Mouse (Mus musculus) midbrain, postnatal 0 days (tissue): ENCODE data around the gene Cadm2. TPM values are rescaled to one million over a fixed set of nuclear protein-coding genes. Genes with fewer than 3 reads are reported as not detected.

Experiments
- ATAC-seq: fragments of 200-750 bp; cut with Nextera tagmentation; 2 replicates; pipeline ENCODE4 v1.8.0; 2017; ENCODE audit warnings: moderate number of reproducible peaks, mild to moderate bottlenecking, moderate TSS enrichment, moderate library complexity; ENCODE audit not compliant: low FRiP score
- DNase-seq: peaks from one replicate; pipeline ENCODE4 v3.0.0-alpha.2; 2015; ENCODE audit warnings: low spot score
- H3K27ac ChIP-seq: fragments of 300-500 bp; sonication (generic); 2 replicates; pipeline ENCODE4 v1.5.1; 2014; ENCODE audit warnings: low read depth, mild to moderate bottlenecking, low read length, mixed read lengths
- H3K27me3 ChIP-seq: fragments of 300-500 bp; sonication (generic); 2 replicates; pipeline ENCODE4 v1.6.1; 2014; ENCODE audit warnings: low read length, control low read depth, mixed read lengths; ENCODE audit not compliant: insufficient read depth
- H3K36me3 ChIP-seq: fragments of 300-500 bp; sonication (generic); 2 replicates; pipeline ENCODE4 v1.6.1; 2014; ENCODE audit warnings: low read length, control low read depth, mixed read lengths; ENCODE audit not compliant: insufficient read depth
- H3K4me1 ChIP-seq: fragments of 300-500 bp; sonication (generic); 2 replicates; pipeline ENCODE4 v1.6.1; 2014; ENCODE audit warnings: mild to moderate bottlenecking, control low read depth, antibody characterized with exemption, low read length, mixed read lengths; ENCODE audit not compliant: insufficient read depth
- H3K4me2 ChIP-seq: fragments of 300-500 bp; sonication (generic); 2 replicates; pipeline ENCODE4 v1.6.1; 2014; ENCODE audit warnings: low read depth, mild to moderate bottlenecking, low read length, mixed read lengths; ENCODE audit not compliant: poor library complexity, severe bottlenecking
- H3K4me3 ChIP-seq: fragments of 300-500 bp; sonication (generic); 2 replicates; pipeline ENCODE4 v1.5.1; 2014; ENCODE audit warnings: low read depth, mild to moderate bottlenecking, low read length, moderate library complexity
- H3K9ac ChIP-seq: fragments of 300-500 bp; sonication (generic); replicated peaks from 2 replicates; pipeline ENCODE4 v1.6.1; 2014; ENCODE audit warnings: mild to moderate bottlenecking, low read length, moderate library complexity, mixed read lengths; ENCODE audit not compliant: poor library complexity, severe bottlenecking
- H3K9me3 ChIP-seq: fragments of 300-500 bp; sonication (generic); 2 replicates; pipeline ENCODE4 v1.6.1; 2016; ENCODE audit warnings: low read length, control low read depth
- CTCF ChIP-seq: IDR thresholded peaks from 2 replicates; pipeline ENCODE4 v1.5.1; 2016; ENCODE audit warnings: antibody characterized with exemption, mild to moderate bottlenecking
- WGBS: fragments of 180-500 bp; shearing (Covaris S2); extraction: QIAGEN DNeasy Blood & Tissue Kit; methylation state at CpG from one replicate; pipeline ENCODE4 v1.1.7; 2014; 5-methylcytosine and 5-hydroxymethylcytosine counted together
- polyA plus RNA-seq: library from polyadenylated mRNA; unstranded; fragments of >200 nt; fragmentation: Nextera tagmentation; extraction: Ambion mirVana; gene quantifications from 2 replicates; pipeline ENCODE4 v1.2.1, GENCODE M21; 2015
- total RNA-seq: library from RNA; depleted of rRNA; stranded (reverse); fragments of >200 nt; gene quantifications from 2 replicates; pipeline ENCODE4 v1.2.3, GENCODE M21; 2014

The Cadm2 gene
- total and polyA plus RNA-seq, 2 experiments from 2014 or later, result 82.8 to 92.0 TPM

DNA sequence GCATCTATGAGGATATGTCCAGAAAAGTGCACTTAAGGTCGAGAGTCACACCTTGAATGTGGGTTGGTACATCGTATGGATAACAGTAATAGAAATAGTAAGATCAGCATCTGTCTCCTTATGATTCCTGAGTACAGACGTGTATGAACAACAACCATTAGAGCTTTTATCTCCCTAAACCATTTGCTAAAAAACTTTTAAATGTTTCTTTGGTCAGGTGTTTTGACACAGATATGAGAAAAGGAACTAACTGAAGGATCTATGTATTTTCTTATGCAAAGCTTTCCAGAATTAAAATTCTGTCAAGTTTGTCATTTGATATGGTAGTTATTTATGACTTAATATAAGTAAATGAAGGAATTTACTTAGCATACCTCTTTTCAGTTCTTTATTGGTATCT, 617.5 kb downstream of the Cadm2 start:
- no peak for TF ChIP-seq CTCF
- ATAC-seq, result no peak

DNA sequence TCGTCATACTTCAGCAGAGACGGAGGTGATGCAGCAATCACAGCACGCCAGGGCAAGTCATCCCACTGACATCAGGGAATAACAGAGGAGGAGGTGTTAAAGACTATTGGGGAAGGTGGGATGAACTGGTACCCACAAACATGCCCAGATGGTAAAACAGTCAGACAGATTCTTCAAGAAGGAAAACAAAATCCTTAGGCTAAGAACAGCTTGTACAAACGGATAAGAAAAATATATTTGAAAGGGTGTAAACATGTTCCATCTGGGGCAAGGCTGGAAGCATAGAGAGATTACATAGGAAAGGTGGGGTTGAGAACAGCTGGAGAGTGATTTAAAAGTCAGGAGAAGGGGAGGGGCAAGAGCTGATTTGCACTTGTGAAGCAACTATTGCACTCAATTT, 619.0 kb downstream of the Cadm2 start:
- H3K27me3 ChIP-seq, result no peaks in the 10 kb centered on the region
- H3K4me2 ChIP-seq, result no peak overlapping the region
- H3K27ac ChIP-seq, result no peak overlapping the region
- no peak overlapping the region for H3K9ac ChIP-seq
- no peak overlapping the region for H3K4me3 ChIP-seq
- no peaks in the 10 kb centered on the region for H3K4me1 ChIP-seq
- WGBS, result 76% methylated on average over 4 of the region's 4 CpGs
- no peak for ATAC-seq
- H3K36me3 ChIP-seq, result no peaks in the 10 kb centered on the region
- no peak for DNase-seq
- no peaks in the 10 kb centered on the region for H3K9me3 ChIP-seq
- TF ChIP-seq CTCF, result no peak

More for the DNA sequence above, 617.5 kb downstream of the Cadm2 start:
- H3K4me1 ChIP-seq, result no peaks in the 10 kb centered on the region
- WGBS, result 86% methylated on average over 3 of the region's 3 CpGs
- no peaks in the 10 kb centered on the region for H3K9me3 ChIP-seq
- no peak for DNase-seq
- no peak overlapping the region for H3K4me2 ChIP-seq
- H3K9ac ChIP-seq, result no peak overlapping the region
- H3K36me3 ChIP-seq, result no peaks in the 10 kb centered on the region
- no peak overlapping the region for H3K27ac ChIP-seq
- H3K4me3 ChIP-seq, result no peak overlapping the region
- no peaks in the 10 kb centered on the region for H3K27me3 ChIP-seq

DNA sequence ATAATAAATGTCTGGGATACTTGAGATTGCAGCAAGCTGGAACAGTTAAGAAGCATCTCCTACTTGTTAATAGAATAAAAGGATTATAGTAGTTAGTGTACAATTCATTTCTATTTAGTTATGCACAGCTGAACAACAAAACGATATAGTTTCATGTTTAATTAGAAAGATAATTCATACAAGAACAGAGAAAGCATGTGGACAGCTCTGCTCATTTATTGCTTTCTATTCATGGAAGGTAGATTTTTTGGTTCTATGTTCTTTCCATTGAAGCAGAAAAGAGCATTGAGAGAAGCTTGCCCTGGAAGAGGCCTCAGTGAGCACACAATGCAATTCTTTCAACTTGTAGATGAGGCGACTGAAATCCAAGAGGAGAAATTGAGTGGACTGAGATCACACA, 623.2 kb downstream of the Cadm2 start:
- no peak for TF ChIP-seq CTCF
- 62% methylated on average over 2 of the region's 2 CpGs for WGBS
- H3K4me1 ChIP-seq, result no peaks in the 10 kb centered on the region
- H3K9me3 ChIP-seq, result no peaks in the 10 kb centered on the region
- no peaks in the 10 kb centered on the region for H3K36me3 ChIP-seq
- H3K4me3 ChIP-seq, result no peak overlapping the region
- H3K9ac ChIP-seq, result no peak overlapping the region
- H3K27ac ChIP-seq, result no peak overlapping the region
- no peak overlapping the region for H3K4me2 ChIP-seq
- no peak for DNase-seq
- H3K27me3 ChIP-seq, result no peaks in the 10 kb centered on the region
- no peak for ATAC-seq

DNA sequence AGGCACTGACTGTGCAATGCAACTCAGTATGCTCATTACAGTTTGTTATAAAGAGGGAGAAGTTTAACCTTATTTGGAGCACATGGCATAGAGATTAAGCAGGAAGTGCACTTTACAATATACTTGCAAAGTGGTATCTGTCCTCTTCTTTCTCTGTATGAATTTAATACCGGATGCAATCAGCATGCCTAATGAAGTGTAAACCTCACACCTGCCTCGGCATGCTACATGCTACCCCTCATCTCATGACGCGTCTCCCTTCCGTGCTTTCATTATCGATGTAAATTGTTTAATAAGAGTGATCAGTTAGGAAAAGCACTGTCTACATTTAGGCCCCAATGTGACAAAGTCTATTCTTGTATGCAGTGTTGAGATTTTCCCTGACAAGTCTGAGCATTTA, 633.0 kb downstream of the Cadm2 start:
- no peaks in the 10 kb centered on the region for H3K36me3 ChIP-seq
- H3K27ac ChIP-seq, result no peak overlapping the region
- no peak for TF ChIP-seq CTCF
- no peak overlapping the region for H3K4me3 ChIP-seq
- H3K9me3 ChIP-seq, result no peaks in the 10 kb centered on the region
- no peak for DNase-seq
- no peak for ATAC-seq
- H3K4me2 ChIP-seq, result no peak overlapping the region
- no peak overlapping the region for H3K9ac ChIP-seq
- H3K4me1 ChIP-seq, result no peaks in the 10 kb centered on the region
- WGBS, result 86% methylated on average over 6 of the region's 6 CpGs
- H3K27me3 ChIP-seq, result no peaks in the 10 kb centered on the region

DNA sequence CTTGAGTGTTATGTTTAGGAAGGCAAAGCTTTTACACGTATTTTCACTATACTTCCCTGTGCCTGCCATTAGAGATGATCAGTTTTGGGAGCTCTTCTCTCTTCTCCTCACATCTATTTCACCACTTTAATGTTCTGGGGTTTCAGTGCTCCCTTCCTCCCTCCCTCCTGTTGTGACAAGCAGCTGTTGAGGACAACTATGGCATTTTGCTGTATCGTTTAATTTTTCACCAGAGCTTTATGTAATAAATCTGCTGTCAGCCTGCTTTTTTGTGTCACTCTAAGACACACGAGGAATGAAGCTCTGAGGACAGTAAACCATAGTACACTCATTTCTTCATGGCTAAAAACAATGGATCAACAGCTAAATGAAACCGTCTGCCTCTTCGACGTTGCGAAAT, 633.8 kb downstream of the Cadm2 start:
- WGBS, result 64% methylated on average over 7 of the region's 7 CpGs
- Histone ChIP-seq H3K4me3 (no peak overlapping the region), H3K4me1 (no peaks in the 10 kb centered on the region), H3K27me3 (no peaks in the 10 kb centered on the region), H3K9ac (no peak overlapping the region), H3K9me3 (no peaks in the 10 kb centered on the region), H3K27ac (no peak overlapping the region), H3K4me2 (no peak overlapping the region), H3K36me3 (no peaks in the 10 kb centered on the region)
- no peak for DNase-seq
- ATAC-seq, result no peak
- TF ChIP-seq CTCF, result no peak

DNA sequence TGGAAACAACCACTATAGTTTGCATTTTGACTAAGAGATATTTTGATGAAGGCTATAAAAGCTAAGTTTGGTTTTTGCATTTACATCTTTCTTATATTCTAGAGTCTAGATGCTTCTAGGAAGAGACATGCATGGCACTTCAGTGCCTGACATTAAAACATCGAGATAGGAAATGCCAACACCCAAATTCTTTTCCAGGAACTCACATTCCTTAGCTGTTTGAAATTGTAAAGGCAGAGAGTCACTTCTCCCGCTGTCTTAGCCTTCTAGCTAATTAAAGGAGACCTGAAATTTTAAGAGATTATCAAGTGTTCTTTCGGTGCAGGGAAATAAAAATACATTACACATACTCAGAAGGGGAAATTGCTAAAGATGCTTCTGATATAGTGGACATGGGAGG, 649.8 kb downstream of the Cadm2 start:
- Histone ChIP-seq H3K4me3 (no peak overlapping the region), H3K9ac (no peak overlapping the region), H3K27me3 (no peaks in the 10 kb centered on the region), H3K9me3 (no peaks in the 10 kb centered on the region), H3K4me1 (no peaks in the 10 kb centered on the region), H3K4me2 (no peak overlapping the region), H3K36me3 (no peaks in the 10 kb centered on the region), H3K27ac (no peak overlapping the region)
- DNase-seq (no peak), ATAC-seq (no peak)
- no peak for TF ChIP-seq CTCF
- whole genome bisulfite sequencing, result 75% methylated on average over 3 of the region's 3 CpGs
